Mouse (Mus musculus): ENCODE results near the gene Aff1. TPM values are rescaled to one million over a fixed set of nuclear protein-coding genes. Genes with fewer than 3 reads are reported as not detected.
A peak's percentile ranks its signal among the peaks of the same experiment; 100 is the strongest.

Gene Aff1
- polyA plus RNA-seq, 1 experiment from 2014 or later: 2.3 TPM

GRCm38 (mm10) chr5:103674482-103674881 is 17.7 kb upstream of the Aff1 start:
- H3K4me3 ChIP-seq: no peak overlapping the region
- H3K4me1 ChIP-seq (replicated peaks): no peaks in the 10 kb centered on the region
- no peaks in the 10 kb centered on the region for H3K9me3 ChIP-seq
- no peak for ATAC-seq (ENCODE audit: low read depth)
- H3K9ac ChIP-seq: no peak overlapping the region
- no peaks in the 10 kb centered on the region for H3K36me3 ChIP-seq
- H3K4me2 ChIP-seq: no peak overlapping the region
- H3K27me3 ChIP-seq: no peaks in the 10 kb centered on the region
- H3K27ac ChIP-seq (replicated peaks): no peak overlapping the region
- WGBS: 54% methylated on average over 6 of the region's 6 CpGs

GRCm38 (mm10) chr5:103676289-103676881 is 15.8 kb upstream of the Aff1 start:
- Histone ChIP-seq H3K9me3 (no peaks in the 10 kb centered on the region), H3K4me3 (no peak overlapping the region), H3K4me2 (no peak overlapping the region), H3K27ac (replicated peaks) (no peak overlapping the region), H3K27me3 (no peaks in the 10 kb centered on the region), H3K4me1 (replicated peaks) (no peaks in the 10 kb centered on the region), H3K36me3 (no peaks in the 10 kb centered on the region), H3K9ac (no peak overlapping the region)
- no peak for ATAC-seq (ENCODE audit: low read depth)
- 86% methylated on average over 6 of the region's 6 CpGs for WGBS

GRCm38 (mm10) chr5:103677894-103678293 is 14.3 kb upstream of the Aff1 start:
- H3K9me3 ChIP-seq: no peaks in the 10 kb centered on the region
- no peak overlapping the region for H3K4me3 ChIP-seq
- no peaks in the 10 kb centered on the region for H3K27me3 ChIP-seq
- H3K9ac ChIP-seq: no peak overlapping the region
- no peak for ATAC-seq (ENCODE audit: low read depth)
- WGBS: 84% methylated on average over 6 of the region's 6 CpGs
- no peaks in the 10 kb centered on the region for H3K36me3 ChIP-seq
- no peaks in the 10 kb centered on the region for H3K4me1 ChIP-seq (replicated peaks)
- no peak overlapping the region for H3K27ac ChIP-seq (replicated peaks)
- no peak overlapping the region for H3K4me2 ChIP-seq

- Histone ChIP-seq H3K36me3 (no peaks in the 10 kb centered on the region), H3K4me2 (no peak overlapping the region), H3K4me1 (replicated peaks) (no peaks in the 10 kb centered on the region), H3K27me3 (no peaks in the 10 kb centered on the region), H3K9ac (no peak overlapping the region), H3K4me3 (no peak overlapping the region), H3K9me3 (no peaks in the 10 kb centered on the region), H3K27ac (replicated peaks) (no peak overlapping the region)
- no peak for ATAC-seq (ENCODE audit: low read depth)
- WGBS: 93% methylated on average over 5 of the region's 5 CpGs
These were observed 13.2 kb upstream of the Aff1 start for GRCm38 (mm10) chr5:103678974-103679373.

- Histone ChIP-seq H3K27me3 (no peaks in the 10 kb centered on the region), H3K4me3 (no peak overlapping the region), H3K9ac (no peak overlapping the region), H3K4me1 (replicated peaks) (no peaks in the 10 kb centered on the region), H3K9me3 (no peaks in the 10 kb centered on the region), H3K27ac (replicated peaks) (no peak overlapping the region), H3K4me2 (no peak overlapping the region), H3K36me3 (no peaks in the 10 kb centered on the region)
- WGBS: 39% methylated on average over 4 of the region's 4 CpGs
- ATAC-seq (ENCODE audit: low read depth): no peak
These were observed 11.8 kb upstream of the Aff1 start for GRCm38 (mm10) chr5:103680381-103680780.

- 82% methylated on average over 3 of the region's 3 CpGs for WGBS
- Histone ChIP-seq H3K9me3 (no peaks in the 10 kb centered on the region), H3K9ac (no peak overlapping the region), H3K27me3 (no peaks in the 10 kb centered on the region), H3K27ac (replicated peaks) (no peak overlapping the region), H3K4me1 (replicated peaks) (no peaks in the 10 kb centered on the region), H3K36me3 (no peaks in the 10 kb centered on the region), H3K4me3 (no peak overlapping the region), H3K4me2 (no peak overlapping the region)
- ATAC-seq (ENCODE audit: low read depth): no peak
These were observed 10.3 kb upstream of the Aff1 start for GRCm38 (mm10) chr5:103681824-103682223.

GRCm38 (mm10) chr5:103689645-103690044 is 2.5 kb upstream of the Aff1 start:
- H3K4me2 ChIP-seq: no peak overlapping the region
- WGBS: 89% methylated on average over 5 of the region's 5 CpGs

GRCm38 (mm10) chr5:103690190-103690589 is 2.0 kb upstream of the Aff1 start:
- H3K27ac ChIP-seq (replicated peaks): no peak overlapping the region
- WGBS: 90% methylated on average over 8 of the region's 8 CpGs
- no peak overlapping the region for H3K4me3 ChIP-seq
- no peak overlapping the region for H3K4me2 ChIP-seq
- H3K9me3 ChIP-seq: no peaks in the 10 kb centered on the region
- H3K9ac ChIP-seq: no peak overlapping the region
- H3K36me3 ChIP-seq: no peaks in the 10 kb centered on the region
- no peak for ATAC-seq (ENCODE audit: low read depth)
- H3K27me3 ChIP-seq: peaks cover 34% of the 10 kb centered on the region
- H3K4me1 ChIP-seq (replicated peaks): peaks cover 23% of the 10 kb centered on the region

More at GRCm38 (mm10) chr5:103689645-103690044, 2.5 kb upstream of the Aff1 start:
- ATAC-seq (ENCODE audit: low read depth): no peak
- Histone ChIP-seq H3K27ac (replicated peaks) (no peak overlapping the region), H3K4me1 (replicated peaks) (peaks cover 23% of the 10 kb centered on the region), H3K27me3 (peaks cover 30% of the 10 kb centered on the region), H3K4me3 (no peak overlapping the region), H3K36me3 (no peaks in the 10 kb centered on the region), H3K9me3 (no peaks in the 10 kb centered on the region), H3K9ac (no peak overlapping the region)

GRCm38 (mm10) chr5:103691171-103691570 is 1.0 kb upstream of the Aff1 start:
- Histone ChIP-seq H3K4me2 (peak overlapping the region; percentile 97), H3K4me1 (replicated peaks) (peaks cover 23% of the 10 kb centered on the region), H3K4me3 (0 out of 2 replicates have a peak overlapping the region, but pooled peaks have one; percentile 56), H3K27ac (replicated peaks) (no peak overlapping the region), H3K36me3 (no peaks in the 10 kb centered on the region), H3K9ac (no peak overlapping the region), H3K27me3 (peaks cover 34% of the 10 kb centered on the region), H3K9me3 (no peaks in the 10 kb centered on the region)
- no peak for ATAC-seq (ENCODE audit: low read depth)

GRCm38 (mm10) chr5:103692531-103693040 is 412 bp downstream of the Aff1 start:
- Histone ChIP-seq H3K9ac (peak overlapping the region; percentile 65), H3K4me1 (replicated peaks) (peaks cover 23% of the 10 kb centered on the region), H3K4me2 (peak overlapping the region; percentile 97), H3K27ac (replicated peaks) (no peak overlapping the region), H3K9me3 (no peaks in the 10 kb centered on the region), H3K4me3 (peak overlapping the region; percentile 56), H3K36me3 (no peaks in the 10 kb centered on the region), H3K27me3 (peaks cover 34% of the 10 kb centered on the region)
- under 1% methylated on average over 34 of the region's 34 CpGs for WGBS
- ATAC-seq (ENCODE audit: low read depth): no peak; the same call in 1 of the 2 replicates

GRCm38 (mm10) chr5:103693041-103693641 is 967 bp downstream of the Aff1 start:
- Histone ChIP-seq H3K9ac (peak overlapping the region; percentile 65), H3K27ac (replicated peaks) (no peak overlapping the region), H3K4me2 (peak overlapping the region; percentile 97), H3K27me3 (peaks cover 34% of the 10 kb centered on the region), H3K4me3 (peak overlapping the region; percentile 56), H3K9me3 (no peaks in the 10 kb centered on the region), H3K36me3 (no peaks in the 10 kb centered on the region), H3K4me1 (replicated peaks) (peaks cover 23% of the 10 kb centered on the region)
- ATAC-seq (ENCODE audit: low read depth): 0 out of 2 replicates have a peak, but pooled peaks have one; percentile 49
- under 1% methylated on average over 28 of the region's 28 CpGs for WGBS

GRCm38 (mm10) chr5:103694094-103694493 is 1.9 kb downstream of the Aff1 start:
- Histone ChIP-seq H3K4me2 (no peak overlapping the region), H3K9ac (no peak overlapping the region), H3K27me3 (peaks cover 34% of the 10 kb centered on the region), H3K4me1 (replicated peaks) (peaks cover 23% of the 10 kb centered on the region), H3K4me3 (no peak overlapping the region), H3K27ac (replicated peaks) (no peak overlapping the region), H3K36me3 (no peaks in the 10 kb centered on the region), H3K9me3 (no peaks in the 10 kb centered on the region)
- 49% methylated on average over 6 of the region's 6 CpGs for WGBS
- ATAC-seq (ENCODE audit: low read depth): no peak
